Comparison of ENCODE assay signal across 15 mouse cellular contexts in the genomic region with DNA sequence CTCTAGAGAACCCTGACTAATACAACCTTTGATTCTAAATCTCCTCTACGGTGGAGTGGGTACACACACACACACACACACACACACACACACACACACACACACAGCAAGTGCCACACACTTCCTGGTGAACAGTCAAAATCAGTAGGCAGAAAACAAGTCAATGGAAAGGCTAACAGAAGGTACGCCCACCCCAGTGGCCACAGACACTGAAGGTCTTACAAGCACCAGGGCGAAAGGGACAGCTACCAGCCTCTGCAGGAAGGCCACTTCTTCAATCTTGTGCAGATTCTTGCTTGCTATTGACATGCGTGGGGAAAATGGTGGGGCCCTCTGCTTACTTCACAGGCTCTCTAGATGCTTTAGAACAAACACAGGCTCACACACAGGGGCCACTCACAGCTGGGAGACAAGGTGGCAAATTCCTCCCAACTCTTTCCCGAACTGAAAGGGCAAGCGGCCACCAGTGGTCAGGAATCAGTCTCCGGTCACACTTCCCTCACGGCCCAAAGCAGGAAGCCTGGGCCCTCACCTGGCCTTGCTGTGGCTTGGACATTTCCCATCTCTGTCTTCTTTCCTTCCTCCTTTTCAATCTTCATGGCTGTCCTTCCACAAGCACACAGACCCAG. TPM values are rescaled to one million over a fixed set of nuclear protein-coding genes. Genes with fewer than 3 reads are reported as not detected.
A peak's percentile ranks its signal among the peaks of the same experiment; 100 is the strongest.
DNase-seq lines count a peak whose midpoint lies in the region; ATAC-seq and TF ChIP-seq lines count a peak whose summit lies in the region.
"Had no signal": no experiment of that assay in that cellular context is flagged by ENCODE, and none has a peak within 500 bp of the region (broad histone marks: within the 10 kb centered on the region; RNA-seq: fewer than 3 reads in every experiment).

No protein-coding gene starts in this region.

- peak overlapping the region; percentile 46 for H3K4me2 ChIP-seq in liver, embryonic 14.5 days (ENCODE audit: low read depth)
- H3K4me2 ChIP-seq: forebrain, embryonic 13.5 days; kidney, embryonic 15.5 days; limb, embryonic 13.5 days; midbrain, embryonic 11.5 days had no signal

- TF ChIP-seq CTCF in thymus, adult 2 months (IDR thresholded peaks at IDR 0.05; ENCODE audit: borderline replicate concordance, control insufficient read depth, extremely low read depth, insufficient read depth, low read length, poor library complexity) = no peak
- TF ChIP-seq CTCF in G1E (IDR thresholded peaks at IDR 0.05; ENCODE audit: low read depth, low read length) = no peak
- TF ChIP-seq CTCF in liver, embryonic 14.5 days (IDR thresholded peaks at IDR 0.05; ENCODE audit: low read depth) = no peak

- no peak for ATAC-seq in G1E (ENCODE audit: extremely low read depth, insufficient number of reproducible peaks, low FRiP score, poor library complexity, severe bottlenecking)
- no peak for ATAC-seq in liver, embryonic 14.5 days (ENCODE audit: insufficient read depth)
- ATAC-seq: forebrain, embryonic 13.5 days; lung, postnatal 0 days had no signal

- peaks cover 15% of the 10 kb centered on the region for H3K9me3 ChIP-seq in G1E (replicated peaks)
- peaks cover 6% of the 10 kb centered on the region for H3K9me3 ChIP-seq in liver, embryonic 14.5 days (ENCODE audit: control insufficient read depth, low read length)

- no peak for TF ChIP-seq EP300 in liver, embryonic 14.5 days (IDR thresholded peaks at IDR 0.05; ENCODE audit: low read depth)

- peak overlapping the region; percentile 43 for H3K9ac ChIP-seq in liver, embryonic 14.5 days (replicated peaks)
- H3K9ac ChIP-seq: forebrain, embryonic 13.5 days; kidney, embryonic 15.5 days; limb, embryonic 13.5 days had no signal

- DNase-seq in thymus, adult 2 months = no peak
- no peak for DNase-seq in thymus, postnatal 25 days
- no peak for DNase-seq in G1E (ENCODE audit: low spot score)
- no peak for DNase-seq in liver, embryonic 14.5 days (ENCODE audit: low read depth in 3 of 3, low spot score in 3 of 3)
- no peak for DNase-seq in right cerebral cortex, adult 18-20 months
- DNase-seq in kidney, postnatal 36 days = no peak
- DNase-seq in lung, postnatal 14 days = no peak
- DNase-seq: adrenal gland, adult 2 months; cerebellum, adult 2 months; heart, adult 2 months had no signal

- H3K27ac ChIP-seq in thymus, adult 2 months (ENCODE audit: control insufficient read depth, insufficient read depth, low read length) = peak overlapping the region; percentile 63
- H3K27ac ChIP-seq in liver, embryonic 14.5 days = peak overlapping the region; percentile 56
- H3K27ac ChIP-seq: forebrain, embryonic 13.5 days; heart, adult 2 months; kidney, embryonic 15.5 days; limb, embryonic 13.5 days had no signal

- H3K27me3 ChIP-seq in thymus, adult 2 months (ENCODE audit: control insufficient read depth, insufficient read depth, low read length) = no peaks in the 10 kb centered on the region
- no peaks in the 10 kb centered on the region for H3K27me3 ChIP-seq in G1E (ENCODE audit: insufficient read depth, low read length)
- H3K27me3 ChIP-seq in liver, embryonic 14.5 days (ENCODE audit: control insufficient read depth, insufficient read depth, low read length) = no peaks in the 10 kb centered on the region
- H3K27me3 ChIP-seq: forebrain, embryonic 13.5 days; kidney, embryonic 15.5 days; limb, embryonic 13.5 days had no signal

- TF ChIP-seq POLR2A in thymus, adult 2 months (IDR thresholded peaks at IDR 0.05; ENCODE audit: control insufficient read depth, extremely low read depth, insufficient read depth, low read length, poor library complexity) = no peak

- H3K36me3 ChIP-seq in thymus, adult 2 months (ENCODE audit: control insufficient read depth, insufficient read depth, low read length) = no peaks in the 10 kb centered on the region
- H3K36me3 ChIP-seq in G1E (replicated peaks) = peaks cover 18% of the 10 kb centered on the region
- peaks cover 4% of the 10 kb centered on the region; the same call in 1 of the 2 replicates for H3K36me3 ChIP-seq in liver, embryonic 14.5 days (replicated peaks; ENCODE audit: control insufficient read depth, insufficient read depth, low read depth)
- H3K36me3 ChIP-seq: kidney, embryonic 15.5 days had no signal

- peaks cover 33% of the 10 kb centered on the region for H3K4me1 ChIP-seq in thymus, adult 2 months (replicated peaks; ENCODE audit: control insufficient read depth, insufficient read depth, low read length)
- H3K4me1 ChIP-seq in G1E (ENCODE audit: insufficient read depth, low read depth, low read length) = peaks cover 91% of the 10 kb centered on the region
- H3K4me1 ChIP-seq in liver, embryonic 14.5 days (replicated peaks; ENCODE audit: control insufficient read depth in 2 of 2, insufficient read depth in 2 of 2, low read length in 1 of 2) = peaks cover 48 to 66% of the 10 kb centered on the region in 2 experiments

- WGBS in thymus, adult 2 months = 16% methylated on average over 8 of the region's 8 CpGs
- WGBS in liver, embryonic 14.5 days (ENCODE audit: insufficient replicate concordance) = 53% methylated on average over 8 of the region's 8 CpGs

- peak overlapping the region; percentile 42 for H3K4me3 ChIP-seq in thymus, adult 2 months (ENCODE audit: control insufficient read depth, insufficient read depth, low read length)
- H3K4me3 ChIP-seq in G1E (ENCODE audit: low read depth, low read length) = peak overlapping the region; percentile 63; the same call in 1 of the 2 replicates
- H3K4me3 ChIP-seq in liver, embryonic 14.5 days (ENCODE audit: insufficient read depth in 1 of 2, low read depth in 2 of 2, low read length in 2 of 2) = no peak overlapping the region
- H3K4me3 ChIP-seq: forebrain, embryonic 13.5 days; heart, adult 2 months; kidney, embryonic 15.5 days; limb, embryonic 13.5 days had no signal

RNA-seq across cellular contexts. Expression of a gene that starts 10.9 kb away (rescaled TPM):
- 66.6 and 68.4 TPM in 2 replicates for polyA plus RNA-seq in thymus, adult 2 months (2012; rRNA removed)
- 227 and 282 TPM in 2 replicates for total RNA-seq in G1E (2014; fragmentation: Nextera tagmentation)
- total RNA-seq in G1E (2017) = 97.4 and 97.9 TPM in 2 replicates
- polyA plus RNA-seq in G1E (2012) = 320 and 368 TPM in 2 replicates
- 93.7 and 238 TPM in 2 replicates for polyA plus RNA-seq in liver, embryonic 14.5 days (2012; rRNA removed)
- 622 and 681 TPM in 2 replicates for polyA plus RNA-seq in liver, embryonic 14.5 days (2014; fragmentation: Nextera tagmentation; extraction: Ambion mirVana)

RNA-seq across cellular contexts. Expression of a gene that starts 11.9 kb away (rescaled TPM):
- polyA plus RNA-seq in thymus, adult 2 months (2012; rRNA removed) = 16.4 and 20.1 TPM in 2 replicates
- total RNA-seq in G1E (2014; fragmentation: Nextera tagmentation) = 24.8 and 27.9 TPM in 2 replicates
- 21.3 and 21.7 TPM in 2 replicates for total RNA-seq in G1E (2017)
- polyA plus RNA-seq in G1E (2012) = 29.7 and 31.1 TPM in 2 replicates
- 1.7 and 2.2 TPM in 2 replicates for polyA plus RNA-seq in liver, embryonic 14.5 days (2012; rRNA removed)
- polyA plus RNA-seq in liver, embryonic 14.5 days (2014; fragmentation: Nextera tagmentation; extraction: Ambion mirVana) = 1.6 and 1.7 TPM in 2 replicates
- polyA plus RNA-seq: midbrain, embryonic 11.5 days had no signal

Comparison
In these comparisons a context has a peak if more than half of its experiments do, and no peak if none do; other contexts are left out.
1. H3K4me3 ChIP-seq: peak in thymus, adult 2 months (single experiment) and G1E (single experiment); none in liver, embryonic 14.5 days (0 of 2).